Mouse (Mus musculus) hindbrain, embryonic 16.5 days (tissue): ENCODE measurements around the gene Fstl3. TPM values are rescaled to one million over a fixed set of nuclear protein-coding genes. Genes with fewer than 3 reads are reported as not detected.

Source experiments
- ATAC-seq: fragments of 200-750 bp; cut with Nextera tagmentation; 2 replicates; pipeline ENCODE4 v1.8.0; 2017; ENCODE audit warnings: moderate TSS enrichment, moderate library complexity
- H3K27ac ChIP-seq: fragments of 300-500 bp; sonication (generic); 2 replicates; pipeline ENCODE4 v1.5.1; 2014; ENCODE audit warnings: low read depth, mild to moderate bottlenecking, control low read depth, low read length, moderate library complexity
- H3K27me3 ChIP-seq: fragments of 300-500 bp; sonication (generic); replicated peaks from 2 replicates; pipeline ENCODE4 v1.6.1; 2014; ENCODE audit warnings: low read length; ENCODE audit not compliant: control insufficient read depth, insufficient read depth
- H3K36me3 ChIP-seq: fragments of 300-500 bp; sonication (generic); 2 replicates; pipeline ENCODE4 v1.6.1; 2014; ENCODE audit warnings: mild to moderate bottlenecking, low read length, moderate library complexity, mixed read lengths; ENCODE audit not compliant: control insufficient read depth, insufficient read depth
- H3K4me1 ChIP-seq: fragments of 300-500 bp; sonication (generic); 2 replicates; pipeline ENCODE4 v1.6.1; 2014; ENCODE audit warnings: low read depth, low read length; ENCODE audit not compliant: control insufficient read depth, insufficient read depth
- H3K4me2 ChIP-seq: fragments of 300-500 bp; sonication (generic); 2 replicates; pipeline ENCODE4 v1.6.1; 2014; ENCODE audit warnings: mild to moderate bottlenecking, low read length, control low read depth, moderate library complexity
- H3K4me3 ChIP-seq: fragments of 300-500 bp; sonication (generic); 2 replicates; pipeline ENCODE4 v1.5.1; 2014; ENCODE audit warnings: mild to moderate bottlenecking, low read length, control low read depth, moderate library complexity
- H3K9ac ChIP-seq: fragments of 300-500 bp; sonication (generic); 2 replicates; pipeline ENCODE4 v1.6.1; 2014; ENCODE audit warnings: low read depth, mild to moderate bottlenecking, control low read depth, low read length, moderate library complexity
- H3K9me3 ChIP-seq: fragments of 300-500 bp; sonication (generic); 2 replicates; pipeline ENCODE4 v1.6.1; 2014; ENCODE audit warnings: mild to moderate bottlenecking, low read length, moderate library complexity; ENCODE audit not compliant: control insufficient read depth
- WGBS: fragments of 180-500 bp; shearing (Covaris S2); extraction: QIAGEN DNeasy Blood & Tissue Kit; methylation state at CpG from one replicate; pipeline ENCODE4 v1.1.7; 2014; 5-methylcytosine and 5-hydroxymethylcytosine counted together
- polyA plus RNA-seq: library from polyadenylated mRNA; unstranded; fragments of >200 nt; fragmentation: Nextera tagmentation; extraction: Ambion mirVana; gene quantifications from 2 replicates; pipeline ENCODE4 v1.2.1, GENCODE M21; 2015

The Fstl3 gene
- polyA plus RNA-seq, 1 experiment from 2014 or later: 3.0 TPM

- H3K27me3 ChIP-seq: no peaks in the 10 kb centered on the region
- H3K36me3 ChIP-seq: no peaks in the 10 kb centered on the region
- no peaks in the 10 kb centered on the region for H3K9me3 ChIP-seq
- peaks cover 34% of the 10 kb centered on the region for H3K4me1 ChIP-seq
- H3K4me2 ChIP-seq: peak overlapping the region; percentile 94
- H3K27ac ChIP-seq: peak overlapping the region; percentile 93
- 10% methylated on average over 38 of the region's 40 CpGs for whole genome bisulfite sequencing
- peak overlapping the region; percentile 99 for H3K4me3 ChIP-seq
- peak overlapping the region; percentile 97 for H3K9ac ChIP-seq
- peak; percentile 87 for ATAC-seq
Observed at GRCm38 (mm10) chr10:79767372-79768244, 9.5 kb upstream of the Fstl3 start.

- Histone ChIP-seq H3K4me1 (peaks cover 34% of the 10 kb centered on the region), H3K36me3 (no peaks in the 10 kb centered on the region), H3K9me3 (no peaks in the 10 kb centered on the region), H3K27ac (no peak overlapping the region; the same call in 1 of the 2 replicates), H3K9ac (no peak overlapping the region), H3K4me2 (peak overlapping the region; percentile 94; the same call in 1 of the 2 replicates), H3K27me3 (no peaks in the 10 kb centered on the region), H3K4me3 (no peak overlapping the region)
- WGBS: 0% methylated on average over 5 of the region's 5 CpGs
- no peak for ATAC-seq
Observed at GRCm38 (mm10) chr10:79768400-79768799, 8.7 kb upstream of the Fstl3 start.

GRCm38 (mm10) chr10:79769329-79769728, 7.7 kb upstream of the Fstl3 start:
- Histone ChIP-seq H3K27me3 (no peaks in the 10 kb centered on the region), H3K4me3 (no peak overlapping the region), H3K36me3 (no peaks in the 10 kb centered on the region), H3K9me3 (no peaks in the 10 kb centered on the region), H3K9ac (no peak overlapping the region), H3K27ac (no peak overlapping the region), H3K4me1 (peaks cover 29% of the 10 kb centered on the region), H3K4me2 (no peak overlapping the region)
- 48% methylated on average over 4 of the region's 4 CpGs for WGBS
- no peak for ATAC-seq

GRCm38 (mm10) chr10:79772320-79772719, 4.8 kb upstream of the Fstl3 start:
- Histone ChIP-seq H3K36me3 (no peaks in the 10 kb centered on the region), H3K4me3 (no peak overlapping the region)
- 97% methylated on average over 3 of the region's 3 CpGs for WGBS

GRCm38 (mm10) chr10:79773208-79773607, 3.9 kb upstream of the Fstl3 start:
- H3K4me3 ChIP-seq: no peak overlapping the region
- H3K27me3 ChIP-seq: peaks cover 18% of the 10 kb centered on the region
- no peaks in the 10 kb centered on the region for H3K9me3 ChIP-seq
- no peak for ATAC-seq
- H3K36me3 ChIP-seq: no peaks in the 10 kb centered on the region
- no peak overlapping the region for H3K27ac ChIP-seq
- H3K4me2 ChIP-seq: no peak overlapping the region
- no peak overlapping the region for H3K9ac ChIP-seq
- 82% methylated on average over 2 of the region's 2 CpGs for WGBS
- H3K4me1 ChIP-seq: peaks cover 12% of the 10 kb centered on the region

More at GRCm38 (mm10) chr10:79772320-79772719, 4.8 kb upstream of the Fstl3 start:
- Histone ChIP-seq H3K27ac (no peak overlapping the region), H3K9ac (no peak overlapping the region), H3K27me3 (peaks cover 12% of the 10 kb centered on the region), H3K4me1 (peaks cover 14% of the 10 kb centered on the region), H3K4me2 (no peak overlapping the region), H3K9me3 (no peaks in the 10 kb centered on the region)
- ATAC-seq: no peak

- H3K4me1 ChIP-seq: peaks cover 8% of the 10 kb centered on the region
- H3K36me3 ChIP-seq: no peaks in the 10 kb centered on the region
- H3K27ac ChIP-seq: no peak overlapping the region
- 56% methylated on average over 5 of the region's 5 CpGs for WGBS
- no peak for ATAC-seq
- H3K4me2 ChIP-seq: no peak overlapping the region
- H3K9ac ChIP-seq: no peak overlapping the region
- peaks cover 21% of the 10 kb centered on the region for H3K27me3 ChIP-seq
- no peaks in the 10 kb centered on the region for H3K9me3 ChIP-seq
- no peak overlapping the region for H3K4me3 ChIP-seq
Observed at GRCm38 (mm10) chr10:79774486-79775279, 2.4 kb upstream of the Fstl3 start.

- no peak overlapping the region for H3K27ac ChIP-seq
- no peak overlapping the region for H3K9ac ChIP-seq
- peak overlapping the region; percentile 10; the same call in 1 of the 2 replicates for H3K4me2 ChIP-seq
- H3K4me3 ChIP-seq: no peak overlapping the region
- H3K9me3 ChIP-seq: no peaks in the 10 kb centered on the region
- no peaks in the 10 kb centered on the region for H3K36me3 ChIP-seq
- no peak for ATAC-seq
- peaks cover 8% of the 10 kb centered on the region for H3K4me1 ChIP-seq
- peaks cover 21% of the 10 kb centered on the region for H3K27me3 ChIP-seq
- 8% methylated on average over 15 of the region's 15 CpGs for WGBS
Observed at GRCm38 (mm10) chr10:79778006-79778405, 934 bp downstream of the Fstl3 start.

- H3K9me3 ChIP-seq: no peaks in the 10 kb centered on the region
- H3K4me3 ChIP-seq: no peak overlapping the region
- no peak for ATAC-seq
- H3K27me3 ChIP-seq: peaks cover 21% of the 10 kb centered on the region
- no peak overlapping the region for H3K9ac ChIP-seq
- 17% methylated on average over 2 of the region's 2 CpGs for WGBS
- no peaks in the 10 kb centered on the region for H3K36me3 ChIP-seq
- H3K27ac ChIP-seq: no peak overlapping the region
- peaks cover 8% of the 10 kb centered on the region for H3K4me1 ChIP-seq
- H3K4me2 ChIP-seq: no peak overlapping the region
Observed at GRCm38 (mm10) chr10:79779193-79779592, 2.1 kb downstream of the Fstl3 start.
